Mouse (Mus musculus) lung, postnatal 14 days (tissue): ENCODE results near the gene Gemin7.
A peak's percentile ranks its signal among the peaks of the same experiment; 100 is the strongest.
"Not testable (repeated sequence)": the region's sequence is repeated elsewhere in the genome, so short reads cannot be mapped to it uniquely, and the experiment has no call there.

Experiments
- DNase-seq: peaks from one replicate; pipeline ENCODE4 v3.0.0; 2021

The Gemin7 gene

GRCm38 (mm10) chr7:19577141-19577852 lies at the start of gene Gemin7, which contains the start of gene Zfp296:
TSS of gene Gemin7 (minus strand) at chr7:19577595.
TSS of gene Zfp296 (plus strand) at chr7:19577287.
- DNase-seq: peak; percentile 20

DNA sequence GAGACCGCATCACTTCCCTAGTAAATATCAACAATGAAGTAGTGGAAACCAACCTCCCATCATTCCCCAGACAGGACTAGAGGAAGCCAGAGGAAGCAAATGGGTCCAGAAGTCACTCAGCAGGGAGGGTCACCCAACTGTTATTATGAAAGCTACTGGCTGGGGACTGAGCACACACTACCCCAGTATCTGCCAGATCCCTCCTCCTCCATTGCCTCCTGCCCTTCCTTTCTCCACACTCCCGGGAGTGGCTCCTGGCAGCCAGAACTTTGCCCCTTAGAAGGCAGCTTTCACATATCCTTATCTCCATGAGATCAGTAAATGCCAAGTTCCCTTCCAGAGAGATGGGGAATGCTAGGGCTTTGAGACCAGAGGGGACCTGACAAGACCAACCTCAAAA lies 46.0 kb upstream of the Gemin7 start:
- DNase-seq: no peak

DNA sequence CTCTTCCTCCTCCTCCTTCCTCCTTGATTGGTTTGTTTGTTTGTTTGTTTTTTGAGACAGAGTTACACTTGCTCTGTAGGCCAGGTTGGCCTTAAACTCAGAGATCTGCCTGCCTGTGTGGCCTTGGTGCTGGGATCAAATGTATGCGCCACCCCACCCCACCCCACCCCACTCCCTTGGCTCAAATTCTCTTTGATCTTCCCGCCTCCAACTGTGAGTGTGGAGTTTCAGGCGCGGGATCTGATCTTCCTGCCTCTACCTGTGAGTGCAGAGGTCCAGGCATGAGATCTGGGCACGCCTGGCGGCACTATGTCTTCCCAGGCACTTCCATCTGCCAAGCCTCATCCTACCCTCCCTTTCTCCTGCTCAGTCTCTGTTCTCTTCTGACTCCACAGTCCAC lies 44.8 kb upstream of the Gemin7 start:
- DNase-seq: no peak

DNA sequence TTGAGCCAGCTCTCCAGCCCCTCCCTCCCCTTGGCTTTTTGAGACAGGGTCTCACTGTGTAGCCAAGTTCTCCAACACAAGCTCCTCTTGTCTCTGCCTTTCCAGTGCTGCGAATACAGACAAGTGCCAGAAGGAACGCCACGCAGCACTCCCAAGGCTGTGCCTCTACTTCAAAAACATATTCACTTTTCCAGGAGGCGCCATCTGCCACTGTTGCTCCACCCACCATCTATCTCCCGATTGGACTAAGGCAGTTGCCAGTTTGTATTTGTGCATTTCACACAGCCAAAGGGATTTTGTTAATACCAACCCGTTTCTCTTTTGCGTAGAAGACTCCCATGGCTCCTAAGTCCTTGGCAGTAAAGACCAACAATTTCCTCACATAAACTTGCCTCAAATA lies 43.4 kb upstream of the Gemin7 start:
- no peak for DNase-seq

DNA sequence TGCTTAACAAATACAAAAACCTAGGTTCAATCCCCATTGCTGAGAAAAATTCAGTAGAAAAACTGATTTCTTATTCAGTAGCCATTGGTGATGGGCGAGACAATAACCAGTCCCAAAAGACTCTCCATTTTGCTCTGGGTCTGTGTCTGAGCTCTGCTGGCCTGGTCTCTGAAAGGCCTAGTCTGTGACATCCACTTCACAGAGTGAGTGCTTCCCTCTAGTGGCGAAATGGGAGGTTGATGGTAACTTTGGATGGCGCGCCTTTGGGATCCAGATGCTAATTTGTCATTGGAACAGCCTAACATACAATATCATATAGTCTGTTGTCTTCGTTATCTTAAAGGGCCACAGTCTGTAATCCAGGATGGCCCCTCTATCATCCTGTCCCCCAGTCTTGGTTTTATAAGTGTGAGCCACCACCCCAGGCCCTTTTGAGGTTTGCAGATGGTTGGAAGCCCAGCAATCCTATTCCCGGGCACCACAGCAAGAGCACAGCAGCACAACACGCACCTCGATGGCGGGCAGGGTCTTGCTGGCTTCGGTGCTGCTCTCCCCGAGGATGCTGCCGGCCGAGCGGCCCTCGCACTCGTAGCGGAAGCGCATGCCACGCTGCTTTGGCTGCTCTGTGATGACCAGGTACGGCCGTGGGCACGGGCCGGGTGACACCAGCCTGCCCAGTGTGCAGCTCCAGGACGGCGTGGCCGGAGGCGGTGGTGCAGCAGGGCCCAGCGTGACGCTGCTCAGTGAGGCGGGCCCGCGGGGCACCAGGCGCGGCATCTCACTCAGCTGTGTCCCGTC lies 41.8 kb upstream of the Gemin7 start:
- DNase-seq: peak; percentile 84

- DNase-seq: no peak
These were observed 37.7 kb upstream of the Gemin7 start for GRCm38 (mm10) chr7:19615036-19615577.

- DNase-seq: no peak
These were observed 33.6 kb upstream of the Gemin7 start for GRCm38 (mm10) chr7:19610969-19611368.

- no peak for DNase-seq
These were observed 32.4 kb upstream of the Gemin7 start for GRCm38 (mm10) chr7:19609641-19610332.

DNA sequence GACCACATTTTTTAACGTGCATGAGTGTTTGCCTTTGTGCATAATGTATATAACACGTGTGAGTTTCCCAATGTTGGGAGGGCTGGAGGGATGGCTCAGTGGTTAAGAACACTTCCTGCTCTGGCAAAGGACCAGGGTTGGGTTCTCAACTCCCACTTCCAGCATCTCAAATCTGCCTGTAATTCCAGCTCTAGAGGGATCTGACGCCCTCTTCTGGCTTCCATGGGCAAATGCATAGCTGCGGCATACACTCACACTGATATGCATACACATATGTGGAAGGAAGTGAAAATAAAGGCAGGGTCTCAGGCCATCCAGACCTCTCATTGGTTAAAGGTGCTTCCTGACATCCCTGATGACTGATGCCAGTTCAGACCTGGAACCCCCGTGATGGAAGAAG lies 29.9 kb upstream of the Gemin7 start:
- DNase-seq: no peak

DNA sequence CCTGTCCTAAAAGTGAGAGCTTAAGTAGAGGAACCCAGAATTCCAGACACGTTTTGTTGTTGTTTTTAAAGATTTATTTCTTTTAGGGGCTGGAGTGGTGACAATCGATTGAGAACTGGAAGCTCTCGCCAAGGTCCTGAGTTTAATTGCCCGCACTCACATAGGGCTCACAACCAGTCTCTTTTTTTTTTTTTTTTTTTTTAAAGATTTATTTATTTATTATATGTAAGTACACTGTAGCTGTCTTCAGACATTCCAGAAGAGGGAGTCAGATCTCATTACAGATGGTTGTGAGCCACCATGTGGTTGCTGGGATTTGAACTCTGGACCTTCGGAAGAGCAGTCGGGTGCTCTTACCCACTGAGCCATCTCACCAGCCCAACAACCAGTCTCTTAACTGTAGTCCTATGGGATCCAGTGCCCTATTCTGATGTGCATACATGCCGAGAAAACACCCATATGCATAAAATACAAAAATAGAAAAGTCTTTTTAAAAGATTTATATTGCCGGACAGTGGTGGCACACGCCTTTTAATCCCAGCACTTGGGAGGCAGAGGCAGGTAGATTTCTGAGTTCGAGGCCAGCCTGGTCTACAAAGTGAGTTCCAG lies 27.3 kb upstream of the Gemin7 start:
- not testable (repeated sequence) for DNase-seq

DNA sequence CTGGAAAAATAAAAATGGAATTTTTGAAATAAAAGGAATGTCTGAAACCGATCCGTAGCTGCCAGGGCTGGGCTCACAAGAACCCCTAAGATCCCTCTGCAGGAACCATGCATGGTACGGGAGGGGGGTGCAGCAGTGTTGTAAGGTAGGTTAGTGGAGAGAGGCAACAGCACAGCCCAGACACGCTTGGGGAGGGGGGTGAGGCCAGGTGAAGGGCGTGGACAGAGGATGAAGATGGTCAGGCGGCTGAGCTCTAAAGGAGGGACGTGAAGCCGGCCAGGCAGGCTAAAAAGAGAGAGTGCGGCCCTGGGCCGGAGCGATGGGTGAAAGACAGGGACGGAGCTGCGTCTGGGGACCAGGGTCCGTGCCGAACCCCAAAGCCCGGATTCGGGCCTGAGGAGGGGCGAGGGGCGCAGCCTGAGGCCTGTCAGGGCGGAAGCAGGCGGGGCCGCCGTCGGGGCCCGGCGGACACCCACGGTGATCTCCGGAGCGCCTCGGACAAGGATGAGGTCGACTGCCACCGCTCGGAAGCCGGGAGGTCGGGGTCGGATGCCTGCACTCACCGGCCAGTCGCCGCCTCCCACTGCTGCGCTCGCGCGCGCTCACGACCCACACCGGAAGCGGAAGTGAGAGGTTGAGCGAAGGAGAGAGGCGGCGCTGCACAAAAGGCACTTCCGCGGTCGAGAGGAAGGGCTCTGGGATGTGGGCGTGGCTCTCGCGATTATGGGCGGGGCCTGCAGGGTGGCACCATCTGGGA lies 26.6 kb upstream of the Gemin7 start, which contains the start of gene Clasrp:
Gene Clasrp, minus strand, starts transcription at position 638 of the 757 bp plus-strand sequence.
- peak; percentile 99 for DNase-seq

DNA sequence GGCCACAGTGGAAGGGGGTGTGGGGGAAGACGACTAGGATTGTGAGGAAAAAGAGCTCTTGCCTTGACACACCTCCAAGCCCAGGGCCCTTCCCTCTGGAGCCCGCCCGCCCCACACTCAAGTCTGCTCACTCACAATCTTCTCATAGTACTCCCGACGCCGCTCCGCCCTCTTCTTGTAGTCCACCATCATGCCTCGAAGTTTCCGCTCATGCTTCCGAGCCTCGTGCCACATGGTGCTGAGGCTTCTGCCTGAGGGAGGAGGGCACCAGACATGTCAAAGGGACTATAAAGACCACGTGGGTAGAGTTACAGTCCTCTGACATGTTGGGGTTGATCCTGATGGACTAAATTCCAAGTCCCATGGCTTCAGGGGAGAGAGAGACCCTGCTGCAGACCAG lies 25.7 kb upstream of the Gemin7 start:
- no peak for DNase-seq

GRCm38 (mm10) chr7:19600562-19600961 lies 23.2 kb upstream of the Gemin7 start:
- no peak for DNase-seq

DNA sequence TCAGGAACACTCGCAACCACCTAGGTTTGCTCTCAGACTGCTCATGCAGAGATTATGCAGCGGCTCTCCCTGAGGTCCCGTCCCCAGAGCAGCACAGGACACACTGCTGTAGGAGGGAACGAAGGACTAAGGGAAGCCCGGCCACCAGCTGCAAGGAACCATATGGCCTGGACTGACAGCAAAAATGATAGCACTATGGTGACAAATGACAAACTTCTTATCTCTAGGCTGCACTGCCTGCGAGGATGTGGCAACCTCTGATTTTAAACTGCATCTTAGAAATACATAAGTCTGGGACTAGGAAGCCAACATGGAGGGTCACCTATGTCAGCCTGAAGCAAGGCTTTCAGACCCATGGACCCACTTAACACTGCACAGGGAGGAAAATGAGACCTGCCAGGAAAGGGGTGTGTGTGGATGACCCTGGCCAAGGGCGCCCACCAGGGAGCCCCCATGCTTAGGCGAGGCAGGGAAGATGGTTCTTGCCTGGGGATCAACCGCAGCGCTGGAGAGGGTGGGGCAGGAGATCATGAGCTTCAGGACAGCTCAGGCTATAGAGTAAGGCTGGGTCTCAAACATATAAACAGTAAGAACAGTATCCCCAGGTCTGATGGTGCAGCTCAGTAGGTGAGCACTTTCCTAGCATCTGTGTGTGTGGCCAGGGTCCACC lies 15.8 kb upstream of the Gemin7 start:
- no peak for DNase-seq

GRCm38 (mm10) chr7:19589917-19590316 lies 12.5 kb upstream of the Gemin7 start:
- peak; percentile 85 for DNase-seq

GRCm38 (mm10) chr7:19589207-19589606 lies 11.8 kb upstream of the Gemin7 start:
- DNase-seq: peak; percentile 68

- no peak for DNase-seq
These were observed 8.9 kb upstream of the Gemin7 start for GRCm38 (mm10) chr7:19586269-19586668.

DNA sequence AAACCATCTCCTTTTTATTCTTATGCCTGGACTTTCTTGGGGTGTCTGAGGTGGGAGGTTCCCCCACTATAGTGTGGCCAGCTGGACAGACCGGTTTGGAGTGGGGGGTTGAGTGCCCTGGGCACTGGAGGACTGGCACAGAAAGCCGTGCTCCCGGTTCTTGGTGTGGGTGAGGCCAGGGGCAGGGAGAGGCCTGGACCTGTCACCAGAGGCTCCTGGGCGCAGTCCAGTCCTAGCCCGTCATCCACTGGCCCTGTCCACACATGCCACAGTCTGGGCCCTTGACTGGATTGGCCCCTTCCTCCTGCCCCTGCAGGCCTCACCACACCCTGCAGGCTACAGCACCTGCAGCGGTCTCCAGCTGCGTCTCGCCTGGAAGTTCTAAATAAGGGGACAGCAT lies 3.2 kb upstream of the Gemin7 start:
- peak; percentile 65 for DNase-seq

- no peak for DNase-seq
These were observed 2.4 kb upstream of the Gemin7 start for GRCm38 (mm10) chr7:19579751-19580150.

DNA sequence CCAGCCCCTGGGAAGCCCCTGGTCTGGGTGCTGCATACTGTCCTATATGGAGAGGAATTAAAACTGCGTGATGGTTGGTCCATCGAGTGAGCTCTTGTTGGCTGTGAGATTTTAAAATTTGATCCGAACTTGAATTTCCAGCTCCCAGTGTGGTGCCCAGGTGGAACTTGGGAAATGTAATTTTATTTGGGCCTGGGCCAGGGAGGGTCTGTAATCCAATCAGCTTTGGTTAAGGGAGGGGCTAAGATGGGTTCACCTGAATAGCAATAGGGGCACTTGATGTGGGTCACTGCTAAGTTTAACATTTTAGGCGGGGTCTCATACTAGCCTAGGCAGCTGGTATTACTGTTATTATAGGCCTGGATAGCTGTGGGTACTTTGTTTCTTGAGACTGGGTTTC lies 1.0 kb upstream of the Gemin7 start:
- no peak for DNase-seq

DNA sequence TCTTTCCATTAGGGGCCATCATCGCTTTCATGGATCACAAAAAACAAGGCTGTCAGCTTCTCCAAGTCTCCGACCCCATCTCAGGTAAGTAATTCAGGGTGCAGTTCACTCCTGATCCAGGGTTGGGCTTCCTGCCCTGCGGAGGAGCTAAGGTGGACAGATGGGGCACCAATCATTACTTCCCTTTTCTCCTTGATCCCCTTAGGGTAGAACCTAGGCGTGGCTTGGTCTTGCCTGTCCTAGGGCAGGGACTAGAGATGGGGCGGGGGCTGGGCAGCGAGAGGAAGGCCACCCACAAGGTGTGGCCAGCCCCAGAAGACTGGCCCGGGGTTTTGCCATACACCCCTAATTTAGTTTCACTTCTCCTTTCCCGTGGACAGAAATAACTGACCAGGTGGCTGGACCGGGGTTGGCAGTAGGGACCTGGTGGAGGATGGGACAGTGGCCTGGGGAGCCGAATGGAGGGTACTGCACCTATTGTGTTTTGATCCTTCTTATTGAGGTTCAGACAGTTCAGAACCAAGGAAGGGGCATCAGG lies 551 bp upstream of the Gemin7 start:
- DNase-seq: peak; percentile 22
